Mouse (Mus musculus): ENCODE measurements around the gene Nup93.
A peak's percentile ranks its signal among the peaks of the same experiment; 100 is the strongest.
"Not testable (repeated sequence)": the region's sequence is repeated elsewhere in the genome, so short reads cannot be mapped to it uniquely, and the experiment has no call there.

The Nup93 gene

DNA sequence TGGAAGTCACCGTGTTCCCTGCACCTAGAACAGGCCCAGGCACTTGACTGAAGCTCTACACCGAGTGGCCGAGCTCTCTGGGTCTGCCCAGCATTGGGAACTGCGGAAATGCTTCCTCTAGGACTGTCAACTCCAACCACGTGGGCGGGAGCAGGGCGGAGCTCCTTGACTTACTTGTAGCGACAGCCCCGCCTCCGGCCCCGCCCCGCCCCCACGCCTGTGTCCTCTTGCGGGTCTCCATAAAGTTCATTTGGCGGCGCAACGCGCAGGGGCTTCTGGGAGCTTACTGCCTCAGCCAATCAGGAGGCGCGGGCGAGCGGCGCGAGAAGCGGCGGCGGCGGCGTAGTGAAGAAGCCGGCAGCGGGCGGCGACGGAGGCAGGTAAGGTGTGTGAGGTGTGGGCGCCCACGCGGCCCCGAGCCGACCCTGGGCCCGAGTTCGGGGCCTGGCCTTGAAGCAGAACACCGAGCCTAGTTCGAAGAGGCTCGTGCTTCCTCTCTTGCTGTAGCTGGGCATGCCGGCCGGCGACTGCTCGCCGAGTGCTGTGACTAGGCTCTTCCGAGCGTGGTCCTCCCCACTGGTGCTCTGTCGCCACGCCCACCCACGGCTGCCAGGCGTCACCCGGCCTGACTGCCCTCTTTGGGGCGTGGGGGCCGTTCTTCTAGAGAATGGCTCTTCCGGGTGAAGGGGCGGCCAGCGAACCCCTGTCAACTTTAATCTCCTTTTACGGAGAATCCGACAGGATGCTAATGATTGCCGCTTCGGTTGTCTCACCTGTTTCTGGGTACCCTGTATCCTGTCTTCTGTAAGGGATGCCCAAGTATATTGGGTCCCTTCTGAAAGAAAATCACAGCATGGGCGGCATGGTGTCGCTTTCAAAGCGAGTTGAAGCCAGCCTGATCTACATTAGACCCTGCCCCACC, at the start of gene Nup93:
Nup93 (plus strand) TSS at position 313 of the 922 bp plus-strand sequence.
- DNase-seq (ENCODE audit: low spot score in 2 of 2) = peak; percentile 99

- DNase-seq (ENCODE audit: low spot score in 2 of 2) = not testable (repeated sequence)
These were observed 48.6 kb upstream of the Nup93 start for GRCm38 (mm10) chr8:94165772-94166171.

- DNase-seq (ENCODE audit: low spot score in 2 of 2) = peak; percentile 87
These were observed 47.1 kb upstream of the Nup93 start for GRCm38 (mm10) chr8:94167244-94167643.

DNA sequence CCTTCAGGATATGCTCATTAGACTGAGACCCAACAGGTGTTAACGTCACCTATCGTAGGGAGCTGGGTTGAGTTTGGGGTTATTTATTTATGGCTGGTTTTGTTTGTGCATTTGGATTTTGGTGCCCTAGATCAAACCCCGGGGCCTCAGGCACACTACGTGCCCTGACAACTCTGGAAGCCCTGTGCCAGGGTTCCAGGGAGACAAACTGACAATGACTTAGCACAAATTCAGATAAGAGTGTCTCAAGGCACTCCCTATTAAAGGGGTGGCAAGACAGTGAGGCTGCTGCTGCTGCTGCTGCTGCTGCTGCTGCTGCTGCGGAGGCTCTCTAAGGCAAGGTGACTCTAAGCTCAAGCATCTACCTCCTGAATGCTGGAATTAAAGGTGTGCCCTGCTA, 44.8 kb upstream of the Nup93 start:
- DNase-seq (ENCODE audit: low spot score in 2 of 2) = no peak

GRCm38 (mm10) chr8:94171321-94171755, 43.0 kb upstream of the Nup93 start:
- peak in 1 of 2 experiments; percentile 67 for DNase-seq (ENCODE audit: low spot score in 2 of 2)

GRCm38 (mm10) chr8:94172075-94172808, 42.1 kb upstream of the Nup93 start, which contains the start of gene Mt2:
Mt2 (plus strand) TSS chr8:94172664.
- peak; percentile 59 to 73 for DNase-seq (ENCODE audit: low spot score in 2 of 2)

DNA sequence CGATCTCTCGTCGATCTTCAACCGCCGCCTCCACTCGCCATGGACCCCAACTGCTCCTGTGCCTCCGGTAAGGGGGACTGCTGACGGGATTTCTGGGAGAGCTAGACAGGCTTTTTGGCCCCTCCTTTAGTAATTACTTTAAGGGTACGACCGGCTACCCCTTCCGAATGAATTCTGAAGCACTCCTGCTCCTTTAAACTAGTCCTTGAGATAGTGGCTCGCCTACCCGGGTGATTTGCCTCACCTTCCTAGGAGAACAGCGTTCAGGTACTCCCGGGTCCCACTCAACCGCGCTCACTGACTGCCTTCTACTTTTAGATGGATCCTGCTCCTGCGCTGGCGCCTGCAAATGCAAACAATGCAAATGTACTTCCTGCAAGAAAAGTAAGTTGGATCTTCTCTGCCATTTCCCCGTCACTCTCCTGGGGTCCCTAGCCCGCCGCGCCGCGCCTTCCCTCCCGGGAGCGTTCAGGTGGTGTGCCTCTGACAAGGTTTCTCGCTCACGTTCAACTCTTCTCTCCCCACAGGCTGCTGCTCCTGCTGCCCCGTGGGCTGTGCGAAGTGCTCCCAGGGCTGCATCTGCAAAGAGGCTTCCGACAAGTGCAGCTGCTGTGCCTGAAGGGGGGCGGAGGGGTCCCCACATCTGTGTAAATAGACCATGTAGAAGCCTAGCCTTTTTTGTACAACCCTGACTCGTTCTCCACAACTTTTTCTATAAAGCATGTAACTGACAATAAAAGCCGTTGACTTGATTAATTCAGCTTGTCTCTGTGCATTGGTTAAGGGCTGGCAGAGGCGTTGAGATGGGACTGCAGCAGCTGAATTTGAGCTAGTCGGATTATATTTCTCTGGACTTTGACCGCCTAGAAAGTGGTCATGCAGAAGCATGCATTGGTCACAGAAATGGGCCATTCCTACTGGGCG, 41.3 kb upstream of the Nup93 start:
- DNase-seq (ENCODE audit: low spot score in 2 of 2) = no peak

DNA sequence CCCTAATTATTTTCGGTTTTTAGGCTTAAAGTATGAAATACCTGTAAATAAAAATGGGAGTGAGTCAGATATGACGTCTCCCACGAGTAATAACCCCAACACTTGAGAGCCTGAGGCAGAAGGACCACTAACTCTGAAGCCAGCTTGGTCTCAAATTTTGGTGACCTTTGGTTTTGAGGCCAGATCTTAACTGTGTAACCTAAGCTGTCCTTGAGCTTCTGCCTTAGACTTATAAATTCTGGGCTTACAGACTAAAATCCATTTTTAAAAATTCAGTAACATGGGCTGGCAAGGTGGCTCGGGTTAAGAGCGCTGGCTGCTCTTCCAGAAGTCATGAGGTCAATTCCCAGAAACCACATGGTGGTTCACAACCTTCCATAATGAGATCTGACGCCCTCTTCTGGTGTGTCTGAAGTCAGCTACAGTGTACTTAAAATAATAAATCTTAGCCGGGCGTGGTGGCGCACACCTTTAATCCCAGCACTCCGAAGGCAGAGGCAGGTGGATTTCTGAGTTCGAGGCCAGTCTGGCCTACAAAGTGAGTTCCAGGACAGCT, 40.4 kb upstream of the Nup93 start:
- DNase-seq (ENCODE audit: low spot score in 2 of 2) = no peak

- no peak for DNase-seq (ENCODE audit: low spot score in 2 of 2)
These were observed 39.6 kb upstream of the Nup93 start for GRCm38 (mm10) chr8:94174619-94175213.

DNA sequence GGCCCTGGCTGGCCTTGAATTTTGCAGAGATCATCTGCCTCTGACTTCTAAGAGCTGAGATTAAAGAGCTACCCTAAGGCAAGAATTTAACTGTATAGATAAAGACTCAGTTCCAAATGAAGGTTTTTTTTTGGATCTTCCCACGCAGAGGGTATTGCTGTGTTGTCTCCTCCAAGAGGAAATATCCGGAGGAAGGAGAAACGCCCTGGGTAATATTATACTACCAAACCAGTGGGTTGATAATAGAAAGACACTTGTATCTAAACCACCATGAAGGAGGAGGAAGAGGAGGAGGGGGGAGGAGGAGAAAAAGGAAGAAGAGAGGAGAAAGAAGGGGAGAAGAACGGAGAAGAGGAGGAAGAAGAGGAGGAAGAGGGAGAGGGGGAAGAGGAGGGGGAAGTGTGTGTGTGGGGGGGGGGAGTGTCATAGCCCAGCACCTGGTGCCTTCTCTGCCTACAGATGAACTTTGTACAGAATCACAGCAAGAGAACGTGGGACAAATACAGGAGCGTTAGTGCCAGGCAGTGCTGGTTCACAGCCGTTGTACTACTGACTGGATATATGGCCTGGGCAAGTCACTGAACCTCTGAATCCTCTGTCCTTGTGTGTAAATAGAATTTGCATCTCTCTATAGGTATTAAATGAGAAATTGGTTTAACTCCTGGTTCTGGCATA, 36.5 kb upstream of the Nup93 start:
- no peak for DNase-seq (ENCODE audit: low spot score in 2 of 2)

- peak; percentile 88 to 90 for DNase-seq (ENCODE audit: low spot score in 2 of 2)
These were observed 35.3 kb upstream of the Nup93 start, which contains the start of gene Mt1 for GRCm38 (mm10) chr8:94178857-94179712. Mt1 (plus strand) TSS chr8:94179082.

DNA sequence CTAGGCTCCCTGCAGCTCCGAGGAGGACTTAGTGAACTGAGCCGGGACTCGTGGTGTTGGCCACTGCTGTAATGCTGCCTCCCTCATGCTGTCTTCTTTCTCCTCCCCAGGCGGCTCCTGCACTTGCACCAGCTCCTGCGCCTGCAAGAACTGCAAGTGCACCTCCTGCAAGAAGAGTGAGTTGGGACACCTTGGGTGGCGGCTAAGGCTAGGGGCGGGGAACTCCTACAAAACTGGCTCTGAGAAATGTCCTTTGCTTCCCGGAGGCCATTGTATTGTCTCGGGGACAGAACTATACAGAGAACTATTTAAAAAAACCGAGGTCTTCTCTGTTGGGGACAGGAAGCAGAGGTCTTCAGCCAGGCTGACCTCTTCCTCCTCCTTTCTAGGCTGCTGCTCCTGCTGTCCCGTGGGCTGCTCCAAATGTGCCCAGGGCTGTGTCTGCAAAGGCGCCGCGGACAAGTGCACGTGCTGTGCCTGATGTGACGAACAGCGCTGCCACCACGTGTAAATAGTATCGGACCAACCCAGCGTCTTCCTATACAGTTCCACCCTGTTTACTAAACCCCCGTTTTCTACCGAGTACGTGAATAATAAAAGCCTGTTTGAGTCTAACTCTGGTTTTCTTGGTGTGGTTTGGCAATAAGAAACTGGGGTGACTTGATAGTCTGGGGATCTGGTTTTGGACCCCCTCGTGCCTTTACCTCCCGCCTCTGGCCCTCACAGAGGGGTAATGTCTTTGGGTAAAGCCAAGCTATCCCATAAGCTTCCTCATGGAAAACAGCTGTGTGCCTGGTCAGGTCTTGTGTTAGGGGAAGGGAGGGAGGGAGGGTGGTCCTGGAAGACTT, 34.4 kb upstream of the Nup93 start:
- DNase-seq (ENCODE audit: low spot score in 2 of 2) = no peak

DNA sequence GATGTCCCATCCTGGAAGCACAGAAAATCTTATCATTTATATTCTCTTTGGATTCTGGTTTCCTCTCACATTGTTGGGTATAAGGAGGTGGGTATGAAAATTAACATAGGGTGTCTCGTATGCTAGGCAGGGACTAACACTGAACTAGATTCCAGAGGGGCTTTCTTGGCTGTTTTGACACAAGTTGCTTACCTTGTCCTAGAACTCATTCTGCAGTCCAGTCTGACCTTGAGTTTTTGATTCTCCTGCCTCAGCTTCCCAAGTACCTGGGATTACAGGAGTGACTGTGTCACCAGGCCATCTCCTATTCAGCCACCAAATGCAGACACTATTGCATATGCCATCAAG, 33.8 kb upstream of the Nup93 start:
- DNase-seq (ENCODE audit: low spot score in 2 of 2) = no peak

DNA sequence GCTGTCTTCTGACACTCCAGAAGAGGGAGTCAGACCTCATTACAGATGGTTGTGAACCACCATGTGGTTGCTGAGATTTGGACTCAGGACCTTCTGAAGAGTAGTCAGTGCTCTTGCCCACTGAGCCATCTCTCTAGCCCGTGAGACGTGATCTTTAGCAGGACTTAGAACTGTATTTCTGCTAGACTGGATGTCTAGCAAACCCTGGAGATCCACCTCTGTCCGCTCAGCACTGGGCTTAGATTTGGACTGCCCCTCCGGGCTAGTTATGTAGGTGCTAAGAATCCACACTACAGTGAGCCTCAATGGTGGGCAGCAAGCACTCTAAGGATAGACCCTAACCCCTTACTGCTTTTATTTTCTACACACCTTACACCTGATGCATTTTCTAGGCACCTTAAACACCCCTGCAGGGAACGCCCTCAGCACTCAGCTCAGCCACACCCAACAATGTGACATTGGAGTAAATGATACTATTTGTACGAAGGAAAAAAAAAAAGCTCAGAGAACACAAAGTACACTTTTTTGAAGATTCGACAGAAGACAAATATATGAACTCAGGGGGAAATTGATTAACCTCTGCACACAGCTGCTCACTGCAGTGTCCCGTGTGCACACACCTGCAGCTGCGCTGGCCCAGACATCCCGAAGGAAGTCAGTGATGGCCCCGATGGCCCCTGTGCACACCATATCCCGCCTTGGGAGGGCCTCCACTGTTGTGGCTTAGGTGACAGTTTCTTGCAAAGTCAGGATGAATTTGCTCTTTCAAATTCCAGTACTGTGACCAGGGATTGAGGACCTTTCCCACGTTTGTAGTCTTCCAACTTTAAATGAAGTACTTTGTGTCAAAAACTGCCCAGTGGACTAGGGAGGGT, 32.1 kb upstream of the Nup93 start:
- DNase-seq (ENCODE audit: low spot score in 2 of 2) = no peak

GRCm38 (mm10) chr8:94183117-94183516, 31.2 kb upstream of the Nup93 start:
- DNase-seq (ENCODE audit: low spot score in 2 of 2) = peak in 1 of 2 experiments; percentile 54

DNA sequence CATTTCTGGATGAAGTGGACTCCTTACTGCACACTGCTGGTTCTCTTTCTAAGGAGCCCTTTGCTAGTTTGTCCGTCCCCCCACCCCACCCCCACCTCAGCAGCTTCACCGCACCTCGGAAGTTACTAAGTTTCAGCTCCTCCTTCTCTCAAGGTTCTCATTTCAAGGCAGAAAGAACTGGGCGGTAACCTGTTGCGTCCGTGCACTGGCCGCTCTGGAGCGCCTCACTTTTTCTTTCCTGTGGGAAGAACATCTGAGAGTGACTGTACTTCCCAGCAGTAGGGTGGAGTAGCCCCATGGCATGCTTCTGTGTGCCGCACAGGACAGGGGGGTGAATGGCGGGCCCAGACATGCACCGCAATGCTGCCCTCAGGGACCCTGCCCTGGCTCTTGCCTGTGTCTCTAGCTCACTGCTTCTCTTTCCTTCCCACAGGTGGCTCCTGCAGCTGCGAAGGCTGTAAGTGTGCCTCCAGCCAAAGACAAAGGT, 30.0 kb upstream of the Nup93 start:
- DNase-seq (ENCODE audit: low spot score in 2 of 2) = no peak

- no peak for DNase-seq (ENCODE audit: low spot score in 2 of 2)
These were observed 28.6 kb upstream of the Nup93 start for GRCm38 (mm10) chr8:94185791-94186190.

All from right cerebral cortex, postnatal 36 days (tissue).